Mouse (Mus musculus) heart, embryonic 11.5 days (tissue): ENCODE measurements around the gene Gpcpd1. TPM values are rescaled to one million over a fixed set of nuclear protein-coding genes. Genes with fewer than 3 reads are reported as not detected.
"Not testable (repeated sequence)": the region's sequence is repeated elsewhere in the genome, so short reads cannot be mapped to it uniquely, and the experiment has no call there.

Source experiments
- ATAC-seq: fragments of 200-750 bp; cut with Nextera tagmentation; replicated peaks from 2 replicates; pipeline ENCODE4 v1.8.0; 2017; ENCODE audit warnings: moderate library complexity; ENCODE audit not compliant: insufficient number of reproducible peaks, low FRiP score, low TSS enrichment
- H3K27ac ChIP-seq: fragments of 300-500 bp; sonication (generic); 2 replicates; pipeline ENCODE4 v1.5.1; 2014; ENCODE audit warnings: mild to moderate bottlenecking, low read depth, low read length
- H3K27me3 ChIP-seq: fragments of 300-500 bp; sonication (generic); 2 replicates; pipeline ENCODE4 v1.6.1; 2014; ENCODE audit warnings: mild to moderate bottlenecking, low read length, mixed read lengths; ENCODE audit not compliant: control insufficient read depth, insufficient read depth
- H3K36me3 ChIP-seq: fragments of 300-500 bp; sonication (generic); 2 replicates; pipeline ENCODE4 v1.6.1; 2014; ENCODE audit warnings: mild to moderate bottlenecking, low read length, moderate library complexity, mixed read lengths; ENCODE audit not compliant: control insufficient read depth, insufficient read depth
- H3K4me1 ChIP-seq: fragments of 300-500 bp; sonication (generic); 2 replicates; pipeline ENCODE4 v1.6.1; 2014; ENCODE audit warnings: low read length; ENCODE audit not compliant: control insufficient read depth, insufficient read depth
- H3K4me2 ChIP-seq: fragments of 300-500 bp; sonication (generic); 2 replicates; pipeline ENCODE4 v1.6.1; 2014; ENCODE audit warnings: mild to moderate bottlenecking, moderate library complexity
- H3K4me3 ChIP-seq: fragments of 300-500 bp; sonication (generic); 2 replicates; pipeline ENCODE4 v1.5.1; 2014; ENCODE audit warnings: low read depth, low read length
- H3K9ac ChIP-seq: fragments of 300-500 bp; sonication (generic); 2 replicates; pipeline ENCODE4 v1.6.1; 2014; ENCODE audit warnings: mild to moderate bottlenecking, low read depth, low read length, moderate library complexity
- H3K9me3 ChIP-seq: fragments of 300-500 bp; sonication (generic); replicated peaks from 2 replicates; pipeline ENCODE4 v1.6.1; 2016; ENCODE audit warnings: low read length; ENCODE audit not compliant: control insufficient read depth
- WGBS: fragments of 180-500 bp; shearing (Covaris S2); extraction: QIAGEN DNeasy Blood & Tissue Kit; methylation state at CpG from one replicate; pipeline ENCODE4 v1.1.7; 2014; ENCODE audit not compliant: insufficient replicate concordance; 5-methylcytosine and 5-hydroxymethylcytosine counted together
- polyA plus RNA-seq: library from polyadenylated mRNA; unstranded; fragments of >200 nt; fragmentation: Nextera tagmentation; extraction: Ambion mirVana; gene quantifications from 2 replicates; pipeline ENCODE4 v1.2.1, GENCODE M21; 2014

Gene Gpcpd1
- polyA plus RNA-seq, 1 experiment from 2014 or later = 36.5 TPM

DNA sequence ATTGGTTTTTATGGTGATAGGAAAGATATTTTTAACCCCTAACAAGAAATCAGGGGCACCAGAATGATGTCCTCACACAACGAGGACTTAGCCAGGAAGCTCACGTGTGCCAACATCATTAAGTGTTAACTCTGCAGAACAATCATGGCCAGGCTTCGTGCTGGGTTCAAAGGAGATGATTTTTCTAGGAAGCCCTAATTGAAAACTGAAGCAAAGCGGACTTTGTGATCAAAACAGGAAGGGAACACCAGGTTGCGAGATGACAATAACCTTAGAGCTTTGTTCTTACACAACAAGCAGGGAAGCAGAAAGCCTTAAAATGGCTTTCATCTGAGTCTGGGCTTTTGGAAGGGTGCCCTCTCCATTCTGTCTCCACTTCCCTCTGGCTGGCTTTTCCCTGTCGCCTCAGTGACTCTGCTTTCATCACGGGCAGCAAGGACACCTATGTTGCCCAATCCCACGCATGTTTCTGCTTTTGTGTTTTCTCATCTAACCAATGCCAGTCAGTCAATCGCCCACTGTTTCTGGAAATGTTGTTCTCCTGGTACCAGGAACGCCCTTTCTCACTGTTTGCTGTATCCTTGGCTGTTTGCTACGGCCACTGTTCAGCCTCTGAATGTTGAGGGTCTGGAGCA, 8.2 kb upstream of the Gpcpd1 start:
- Histone ChIP-seq H3K4me3 (no peak overlapping the region), H3K4me2 (no peak overlapping the region), H3K27ac (no peak overlapping the region), H3K9me3 (no peaks in the 10 kb centered on the region), H3K9ac (no peak overlapping the region), H3K27me3 (no peaks in the 10 kb centered on the region), H3K36me3 (no peaks in the 10 kb centered on the region), H3K4me1 (peaks cover 3% of the 10 kb centered on the region; the same call in 1 of the 2 replicates)
- ATAC-seq = no peak
- WGBS = 81% methylated on average over 11 of the region's 11 CpGs

DNA sequence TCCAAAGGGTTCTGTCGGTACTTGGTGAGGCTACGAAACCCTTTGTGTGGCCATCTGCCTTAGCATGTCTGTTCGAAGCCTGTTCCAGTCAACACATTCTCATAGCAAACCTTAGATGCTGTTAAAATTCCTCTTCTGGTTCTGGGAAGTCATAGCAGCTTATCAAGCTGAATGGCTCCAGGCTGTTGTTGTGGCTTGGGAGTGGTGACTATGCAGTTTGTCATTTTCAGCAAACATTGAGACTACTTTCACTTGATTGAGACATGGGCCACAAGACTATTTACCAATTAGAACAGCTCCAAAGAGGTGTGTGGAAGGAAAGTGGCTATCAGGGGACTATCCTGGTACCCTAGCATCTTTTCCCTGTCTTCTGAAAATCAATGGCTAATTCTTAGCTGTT, 4.6 kb upstream of the Gpcpd1 start:
- Histone ChIP-seq H3K9ac (no peak overlapping the region), H3K36me3 (no peaks in the 10 kb centered on the region), H3K9me3 (no peaks in the 10 kb centered on the region), H3K27me3 (no peaks in the 10 kb centered on the region), H3K4me1 (peaks cover 5% of the 10 kb centered on the region; the same call in 1 of the 2 replicates), H3K4me3 (no peak overlapping the region), H3K4me2 (no peak overlapping the region), H3K27ac (no peak overlapping the region)
- ATAC-seq = no peak
- 83% methylated on average over 3 of the region's 3 CpGs for WGBS

DNA sequence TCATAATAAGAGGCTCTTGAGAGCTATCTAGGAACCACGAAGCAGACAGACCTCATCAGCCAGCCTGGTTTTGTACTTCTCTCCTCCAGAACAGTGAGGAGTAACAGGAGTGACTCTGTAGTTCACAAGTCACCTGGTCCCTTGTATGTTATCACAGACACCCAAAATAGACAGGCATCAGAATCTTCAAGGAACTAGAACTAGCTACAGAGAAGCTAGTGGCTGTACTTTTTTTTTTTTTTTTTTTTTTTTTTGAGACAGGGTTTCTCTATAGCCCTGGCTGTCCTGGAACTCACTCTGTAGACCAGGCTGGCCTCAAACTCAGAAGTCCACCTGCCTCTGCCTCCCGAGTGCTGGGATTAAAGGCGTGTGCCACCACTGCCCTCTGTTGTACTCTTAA, 4.0 kb upstream of the Gpcpd1 start:
- H3K27ac ChIP-seq, H3K9ac ChIP-seq, H3K36me3 ChIP-seq, H3K27me3 ChIP-seq, H3K9me3 ChIP-seq, H3K4me1 ChIP-seq, H3K4me3 ChIP-seq, H3K4me2 ChIP-seq, ATAC-seq: not testable (repeated sequence)
- 69% methylated on average over 3 of the region's 3 CpGs for WGBS

DNA sequence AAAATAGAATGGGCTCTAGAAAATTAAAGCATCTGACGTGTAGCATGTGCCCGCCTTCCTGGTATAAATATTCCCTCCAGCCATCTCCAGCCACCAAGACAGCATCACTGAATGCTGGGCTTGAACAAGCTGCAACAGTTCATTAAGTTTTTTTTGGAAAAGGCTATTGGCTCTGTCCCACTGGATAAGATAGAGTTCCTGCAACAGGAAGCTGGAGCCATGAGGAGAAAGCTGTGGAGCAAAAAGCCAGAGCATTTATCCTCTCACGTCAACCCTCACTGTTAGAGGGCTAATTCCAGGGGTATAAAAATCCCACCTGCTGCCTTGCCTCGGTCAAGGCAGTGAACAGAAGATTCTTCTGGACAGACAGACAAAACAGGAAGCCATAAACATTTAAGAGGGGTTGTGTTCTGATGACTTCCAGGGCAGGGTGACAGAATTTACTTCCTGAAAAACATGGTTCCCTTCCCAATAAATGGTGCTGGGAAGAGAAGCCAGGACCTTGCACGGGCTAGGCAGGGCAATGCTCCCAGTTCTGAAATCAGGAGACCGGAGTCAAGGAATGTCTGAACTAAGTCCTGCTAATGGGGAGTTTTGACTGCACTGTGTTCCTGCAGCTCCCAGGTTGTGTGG, 2.5 kb upstream of the Gpcpd1 start:
- peak overlapping the region; percentile 60 for H3K27ac ChIP-seq
- H3K4me1 ChIP-seq = 0 out of 2 replicates have a peak, but pooled peaks cover 3% of the 10 kb centered on the region
- H3K36me3 ChIP-seq = no peaks in the 10 kb centered on the region
- H3K4me3 ChIP-seq = no peak overlapping the region
- ATAC-seq = no peak
- H3K4me2 ChIP-seq = no peak overlapping the region
- H3K9me3 ChIP-seq = no peaks in the 10 kb centered on the region
- 64% methylated on average over 6 of the region's 6 CpGs for WGBS
- H3K9ac ChIP-seq = no peak overlapping the region
- no peaks in the 10 kb centered on the region for H3K27me3 ChIP-seq

DNA sequence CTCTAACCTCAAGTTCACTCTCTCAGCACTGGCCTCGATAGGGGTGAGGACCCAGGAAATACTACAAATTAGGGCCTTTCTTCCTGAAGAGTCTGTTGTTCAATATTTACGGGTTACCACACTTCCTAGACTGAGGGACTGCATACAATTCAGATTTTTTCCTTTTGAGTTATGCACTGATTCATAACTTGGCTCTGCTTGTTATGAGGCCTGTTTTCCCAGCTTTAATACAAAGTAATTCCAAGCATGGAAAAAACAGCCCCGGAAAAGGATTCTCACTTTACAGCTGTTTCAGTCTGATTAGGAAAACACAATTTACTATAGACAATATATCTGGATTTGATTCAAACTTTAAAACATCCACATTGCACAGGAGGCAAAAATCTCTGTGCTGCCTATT, 1.5 kb downstream of the Gpcpd1 start:
- Histone ChIP-seq H3K36me3 (no peaks in the 10 kb centered on the region), H3K4me2 (no peak overlapping the region), H3K4me1 (peaks cover 10% of the 10 kb centered on the region), H3K9me3 (no peaks in the 10 kb centered on the region), H3K27me3 (no peaks in the 10 kb centered on the region), H3K4me3 (no peak overlapping the region), H3K27ac (no peak overlapping the region), H3K9ac (no peak overlapping the region)
- 61% methylated on average over 3 of the region's 3 CpGs for WGBS
- ATAC-seq = no peak

DNA sequence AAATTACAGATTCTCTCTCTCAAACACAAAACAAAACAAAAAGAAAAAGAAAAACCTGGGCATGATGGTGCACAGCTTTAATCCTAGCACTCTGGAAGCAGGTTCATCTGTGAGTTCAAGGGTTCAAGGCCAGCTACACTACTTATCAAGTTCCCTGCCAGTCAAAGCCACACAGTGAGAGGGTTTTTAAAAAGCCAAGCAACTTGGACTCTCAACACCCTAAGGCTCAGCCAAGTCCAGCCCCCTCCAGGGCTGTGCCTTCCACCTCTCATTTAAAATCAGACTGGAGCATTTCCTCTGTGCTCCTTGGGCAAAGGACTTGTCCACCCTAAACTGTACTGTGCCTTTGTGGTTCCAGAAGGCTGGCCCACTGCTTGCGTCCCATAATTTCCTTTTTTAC, 3.3 kb downstream of the Gpcpd1 start:
- H3K4me3 ChIP-seq = no peak overlapping the region
- H3K27me3 ChIP-seq = no peaks in the 10 kb centered on the region
- no peak overlapping the region for H3K9ac ChIP-seq
- H3K27ac ChIP-seq = no peak overlapping the region
- H3K4me1 ChIP-seq = peaks cover 7% of the 10 kb centered on the region
- H3K9me3 ChIP-seq = no peaks in the 10 kb centered on the region
- H3K4me2 ChIP-seq = no peak overlapping the region
- WGBS = 71% methylated on average over 1 of the region's 1 CpGs
- H3K36me3 ChIP-seq = no peaks in the 10 kb centered on the region
- no peak for ATAC-seq

DNA sequence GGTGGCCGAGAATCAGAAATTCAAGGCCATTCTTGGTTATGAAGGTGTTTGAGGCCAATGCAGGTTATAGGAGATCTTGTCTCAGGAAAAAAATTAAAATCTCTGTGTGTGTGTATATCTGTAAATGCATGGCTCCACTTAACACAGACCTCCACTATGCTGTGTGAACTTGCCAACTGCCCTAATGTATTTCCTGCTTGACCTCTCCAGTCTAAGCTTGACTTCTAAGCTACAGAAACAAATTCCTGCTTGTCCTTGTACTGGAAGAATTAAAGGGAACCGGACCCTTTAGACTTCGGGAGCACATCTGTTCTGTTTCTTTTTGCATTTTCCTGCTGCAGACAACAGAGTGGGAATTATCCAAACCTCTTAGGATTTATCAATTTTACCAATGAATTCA, 4.4 kb downstream of the Gpcpd1 start:
- Histone ChIP-seq H3K4me3 (no peak overlapping the region), H3K4me2 (no peak overlapping the region), H3K9me3 (no peaks in the 10 kb centered on the region), H3K9ac (no peak overlapping the region), H3K27me3 (no peaks in the 10 kb centered on the region), H3K36me3 (no peaks in the 10 kb centered on the region), H3K4me1 (peaks cover 7% of the 10 kb centered on the region), H3K27ac (peak overlapping the region; percentile 13; the same call in 1 of the 2 replicates)
- WGBS = 64% methylated on average over 3 of the region's 3 CpGs
- ATAC-seq = no peak

DNA sequence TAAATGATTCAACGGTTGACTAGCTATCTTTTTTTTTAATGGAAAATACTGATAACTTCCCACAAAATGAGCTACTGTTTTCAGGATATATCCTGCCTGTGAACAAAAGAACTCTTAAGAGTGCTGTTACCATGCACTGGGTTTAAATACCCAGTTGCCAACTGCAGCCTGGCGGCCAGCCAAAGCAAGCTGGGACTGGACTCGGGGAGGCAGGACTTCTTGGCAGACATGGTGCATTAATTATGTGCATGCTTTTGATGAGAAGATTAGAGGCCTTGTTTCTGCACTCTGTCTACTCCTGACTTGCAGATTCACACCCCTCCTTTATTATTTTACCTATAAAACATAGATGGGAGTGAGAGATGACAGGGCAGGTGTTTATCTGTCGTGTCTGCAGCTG, 5.3 kb downstream of the Gpcpd1 start:
- no peaks in the 10 kb centered on the region for H3K27me3 ChIP-seq
- H3K4me1 ChIP-seq = peaks cover 7% of the 10 kb centered on the region
- WGBS = 55% methylated on average over 4 of the region's 4 CpGs
- no peak for ATAC-seq
- peak overlapping the region; percentile 42; the same call in 1 of the 2 replicates for H3K27ac ChIP-seq
- no peaks in the 10 kb centered on the region for H3K36me3 ChIP-seq
- H3K4me3 ChIP-seq = no peak overlapping the region
- H3K9me3 ChIP-seq = no peaks in the 10 kb centered on the region
- H3K4me2 ChIP-seq = no peak overlapping the region
- H3K9ac ChIP-seq = no peak overlapping the region

DNA sequence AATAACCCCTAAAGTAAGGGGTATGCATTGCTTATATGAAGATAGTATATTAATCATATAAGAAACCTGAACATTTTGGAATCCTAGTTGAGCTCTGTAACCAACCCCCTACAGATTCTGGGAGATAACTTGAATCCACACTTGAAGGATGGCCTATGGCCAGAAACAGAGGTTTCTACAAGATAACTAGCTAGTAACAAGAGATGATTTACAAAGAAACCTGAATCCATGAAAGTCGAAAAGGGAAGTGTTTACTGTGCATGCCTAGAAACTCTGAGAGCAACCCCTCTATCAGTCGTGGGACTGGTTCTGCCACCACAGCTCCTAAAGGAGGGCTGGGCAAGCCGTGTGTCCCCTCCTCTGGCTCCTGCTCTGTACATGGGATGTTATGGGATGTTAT, 7.8 kb downstream of the Gpcpd1 start:
- H3K4me3 ChIP-seq = no peak overlapping the region
- 83% methylated on average over 3 of the region's 3 CpGs for WGBS
- no peaks in the 10 kb centered on the region for H3K9me3 ChIP-seq
- H3K4me1 ChIP-seq = peaks cover 15% of the 10 kb centered on the region
- no peaks in the 10 kb centered on the region for H3K36me3 ChIP-seq
- H3K4me2 ChIP-seq = no peak overlapping the region
- no peak overlapping the region for H3K27ac ChIP-seq
- no peaks in the 10 kb centered on the region for H3K27me3 ChIP-seq
- no peak overlapping the region for H3K9ac ChIP-seq
- no peak for ATAC-seq
